Mouse (Mus musculus): ENCODE data around the gene Vmn1r130.
"Not testable (repeated sequence)": the region's sequence is repeated elsewhere in the genome, so short reads cannot be mapped to it uniquely, and the experiment has no call there.

The Vmn1r130 gene

DNA sequence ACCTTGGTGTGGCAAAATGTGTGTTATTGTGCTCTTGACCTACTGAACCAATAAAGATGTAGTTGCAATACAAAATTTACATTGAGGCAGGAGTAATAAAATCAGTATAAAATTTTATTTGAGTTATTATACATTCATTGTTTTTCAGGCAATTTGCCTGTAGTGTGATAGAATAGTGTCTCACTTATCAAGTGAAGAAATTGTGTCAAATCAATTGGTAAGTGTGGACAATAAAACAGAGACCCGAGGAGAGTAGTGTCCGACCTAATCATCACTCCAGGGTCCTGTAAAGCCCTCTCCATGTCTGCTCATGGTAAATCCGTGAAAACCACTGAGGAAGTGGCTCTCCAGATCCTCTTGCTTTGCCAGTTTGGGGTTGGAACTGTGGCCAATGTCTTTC is at the start of gene Vmn1r130:
Gene Vmn1r130 (plus strand): TSS at position 301 of the 400 bp plus-strand sequence.
- DNase-seq (ENCODE audit: low read depth, low spot score), result not testable (repeated sequence)

DNA sequence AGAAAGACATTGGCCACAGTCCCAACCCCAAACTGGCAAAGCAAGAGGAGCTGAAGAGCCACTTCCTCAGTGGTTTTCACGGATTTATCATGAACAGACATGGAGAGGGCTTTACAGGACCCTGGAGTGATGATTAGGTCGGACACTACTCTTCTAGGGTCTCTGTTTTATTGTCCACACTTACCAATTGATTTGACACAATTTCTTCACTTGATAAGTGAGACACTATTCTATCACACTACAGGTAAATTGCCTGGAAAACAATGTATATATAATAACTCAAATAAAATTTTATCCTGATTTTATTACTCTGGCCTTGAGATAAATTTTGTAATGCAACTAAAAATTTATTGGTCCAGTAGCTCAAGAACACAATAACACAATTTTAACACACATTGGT is 34.4 kb downstream of the Vmn1r130 start, which contains the start of gene Vmn1r131:
Gene Vmn1r131 (minus strand): TSS at position 101 of the 400 bp plus-strand sequence.
- not testable (repeated sequence) for DNase-seq (ENCODE audit: low read depth, low spot score)

Measured in CD4-positive, CD25-positive, alpha-beta regulatory T cell, adult 2 months (primary cell).